Mouse (Mus musculus) right cerebral cortex, adult 18-20 months (tissue): ENCODE measurements around the gene Rab3gap1.
A peak's percentile ranks its signal among the peaks of the same experiment; 100 is the strongest.

Experiments
- DNase-seq: peaks from one replicate; pipeline ENCODE4 v3.0.0; 2022; ENCODE audit warnings: mixed read lengths

The Rab3gap1 gene

GRCm38 (mm10) chr1:127983274-127983993, 114.9 kb downstream of the Rab3gap1 start:
- no peak for DNase-seq

- no peak for DNase-seq
Measured at GRCm38 (mm10) chr1:127985391-127985790, 116.8 kb downstream of the Rab3gap1 start.

- no peak for DNase-seq
Measured at GRCm38 (mm10) chr1:127988246-127988645, 119.7 kb downstream of the Rab3gap1 start.

- no peak for DNase-seq
Measured at GRCm38 (mm10) chr1:127989387-127989786, 120.8 kb downstream of the Rab3gap1 start.

DNA sequence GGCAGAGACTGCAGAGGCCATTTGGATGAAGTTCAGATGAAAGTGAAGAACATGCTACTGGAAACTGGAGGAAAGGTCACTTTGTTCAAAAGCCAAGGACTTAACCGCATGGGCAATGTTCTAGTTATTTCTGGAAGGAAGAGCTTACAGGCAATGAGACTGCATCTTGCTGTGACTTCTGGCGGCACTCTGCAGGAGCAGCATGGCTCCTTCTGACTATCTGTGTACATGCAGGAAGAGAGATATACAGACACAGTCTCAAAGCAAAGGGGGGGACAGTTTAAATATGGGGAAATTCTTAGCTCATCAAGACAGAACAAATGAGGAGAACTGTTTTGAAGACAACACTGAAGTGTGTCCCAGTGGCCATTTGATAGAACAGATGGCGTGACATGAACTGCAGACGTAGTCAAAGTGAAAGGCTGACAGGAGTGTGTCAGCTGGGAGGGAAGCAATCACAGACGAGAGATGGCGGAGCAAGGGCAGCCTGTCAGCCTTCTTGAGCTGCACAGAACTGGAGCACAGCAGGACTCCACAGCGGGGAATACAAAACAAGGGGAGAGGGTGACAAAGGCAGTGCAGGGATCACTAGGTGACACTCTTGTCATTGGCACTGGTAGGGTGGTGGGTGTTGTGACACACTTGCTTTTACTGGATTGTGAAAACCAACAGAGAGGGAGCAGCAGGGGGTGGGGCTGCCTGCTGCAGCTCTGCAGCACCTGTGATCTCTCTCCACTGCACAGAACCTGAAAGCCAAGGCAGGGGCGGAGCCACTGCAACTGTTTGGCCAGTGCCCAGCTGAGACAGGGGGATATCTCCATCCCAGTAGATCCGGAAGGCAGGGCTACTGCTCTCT, 121.5 kb downstream of the Rab3gap1 start:
- peak; percentile 48 for DNase-seq
